7 mouse cellular contexts compared by ENCODE assay signal in the genomic region with DNA sequence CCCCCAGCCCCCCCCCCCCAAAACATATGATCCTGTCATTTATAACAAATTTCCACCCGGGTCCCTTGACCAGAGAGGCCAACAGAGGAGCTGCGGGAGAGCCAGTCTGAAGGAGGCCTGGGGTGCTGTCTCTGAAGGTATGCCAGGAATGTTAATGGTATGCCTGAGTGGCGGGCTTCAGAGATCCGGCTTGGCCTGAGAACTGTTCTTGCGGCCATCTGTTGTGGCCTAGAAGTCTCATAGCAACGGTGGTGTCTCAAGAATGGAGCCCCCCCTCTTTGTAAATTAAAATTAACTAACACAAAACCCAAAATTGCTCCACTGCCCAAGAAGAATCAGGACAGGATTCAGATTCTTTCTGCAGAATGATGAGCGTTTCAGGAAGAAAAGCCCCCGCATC.
A peak's percentile ranks its signal among the peaks of the same experiment; 100 is the strongest.
DNase-seq lines count a peak whose midpoint lies in the region; ATAC-seq and TF ChIP-seq lines count a peak whose summit lies in the region.

No protein-coding gene starts in this region.

- peak overlapping the region; percentile 81 for H3K27ac ChIP-seq in ES-E14 (ENCODE audit: insufficient read depth, low read depth, low read length, poor library complexity, severe bottlenecking)
- peak overlapping the region; percentile 89 for H3K27ac ChIP-seq in heart, embryonic 16.5 days (ENCODE audit: low read length)

- peaks cover 19 to 25% of the 10 kb centered on the region in 2 experiments for H3K4me1 ChIP-seq in ES-E14 (ENCODE audit: control insufficient read depth in 2 of 2, insufficient read depth in 2 of 2, low read length in 2 of 2, poor library complexity in 1 of 2)
- peaks cover 34% of the 10 kb centered on the region for H3K4me1 ChIP-seq in heart, embryonic 16.5 days (ENCODE audit: control insufficient read depth, insufficient read depth, low read length)

- peak; percentile 49; the same call in 1 of the 2 replicates for ATAC-seq in heart, embryonic 16.5 days (replicated peaks; ENCODE audit: extremely low read depth, insufficient read depth, low FRiP score)
- ATAC-seq in frontal cortex, adult (ENCODE audit: low TSS enrichment) = no peak

- H3K9me3 ChIP-seq in ES-E14 (ENCODE audit: control insufficient read depth, insufficient read depth, low read depth, low read length) = no peaks in the 10 kb centered on the region
- H3K9me3 ChIP-seq in heart, embryonic 16.5 days (replicated peaks; ENCODE audit: control insufficient read depth, low read length) = no peaks in the 10 kb centered on the region

- no peak overlapping the region for H3K4me3 ChIP-seq in ES-E14 (ENCODE audit: insufficient read depth in 1 of 2, low read depth in 1 of 2, low read length in 2 of 2, poor library complexity in 1 of 2, severe bottlenecking in 1 of 2)
- no peak overlapping the region for H3K4me3 ChIP-seq in heart, embryonic 16.5 days (ENCODE audit: low read length)

- H3K27me3 ChIP-seq in heart, embryonic 16.5 days (ENCODE audit: control insufficient read depth, insufficient read depth, low read length) = no peaks in the 10 kb centered on the region

- DNase-seq in ES-E14 (ENCODE audit: low read depth, low spot score) = no peak
- peak; percentile 88 for DNase-seq in ZHBTc4 (ENCODE audit: low read depth, low spot score)
- DNase-seq in lung, adult 18-20 months = peak; percentile 79 to 85
- no peak for DNase-seq in thymus, postnatal 36 days
- no peak for DNase-seq in adrenal gland, adult (ENCODE audit: inconsistent age in 2 of 2, low spot score in 1 of 2)

- peak overlapping the region; percentile 47 for H3K4me2 ChIP-seq in heart, embryonic 16.5 days (ENCODE audit: low read depth, low read length)

- no peak overlapping the region for H3K9ac ChIP-seq in ES-E14 (ENCODE audit: insufficient read depth, low read depth, low read length, poor library complexity, severe bottlenecking)
- 0 out of 2 replicates have a peak overlapping the region, but pooled peaks have one; percentile 34 for H3K9ac ChIP-seq in heart, embryonic 16.5 days (ENCODE audit: low read length)

- H3K36me3 ChIP-seq in ES-E14 (ENCODE audit: control insufficient read depth, insufficient read depth, low read length, poor library complexity, severe bottlenecking) = no peaks in the 10 kb centered on the region
- no peaks in the 10 kb centered on the region for H3K36me3 ChIP-seq in heart, embryonic 16.5 days (ENCODE audit: control insufficient read depth, insufficient read depth)

- in situ Hi-C loops in ES-E14 (cut with MboI; ENCODE audit: low sequenced_read_pairs in 2 of 2, unreplicated experiment in 2 of 2) = no loop called here

- WGBS in heart, embryonic 16.5 days = 20% methylated on average over 8 of the region's 8 CpGs

TF ChIP-seq in ES-E14, 5 proteins besides CTCF, POLR2A, EP300 and RAD21:
- peak; percentile 26; the same call in 1 of the 2 replicates for TF ChIP-seq CHD2 (IDR thresholded peaks at IDR 0.05; ENCODE audit: low read depth, low read length)
- TF ChIP-seq MAFK (IDR thresholded peaks at IDR 0.05; ENCODE audit: insufficient read depth, low read depth, low read length) = no peak

Comparison
In these comparisons a context has a peak if more than half of its experiments do, and no peak if none do; other contexts are left out.
1. DNase-seq: peak in ZHBTc4 (single experiment) and lung, adult 18-20 months (2 of 2); none in ES-E14 (single experiment), thymus, postnatal 36 days (0 of 2) and adrenal gland, adult (0 of 2).